Mouse (Mus musculus) limb, embryonic 10.5 days (tissue): ENCODE results near the gene B3gnt5. TPM values are rescaled to one million over a fixed set of nuclear protein-coding genes. Genes with fewer than 3 reads are reported as not detected.

Experiments used
- polyA plus RNA-seq: library from polyadenylated mRNA; unstranded; fragments of >200 nt; fragmentation: Nextera tagmentation; extraction: Ambion mirVana; gene quantifications from 2 replicates; pipeline ENCODE4 v1.2.1, GENCODE M21; 2016

The B3gnt5 gene
- polyA plus RNA-seq, 1 experiment from 2014 or later = 40.9 TPM

Other genes with a start within 250 kb of the B3gnt5 start
- not detected in 2 replicates for gene Olfr167, start 237.9 kb upstream of the B3gnt5 start, polyA plus RNA-seq
- not detected in 2 replicates for gene Olfr168, start 224.7 kb upstream of the B3gnt5 start, polyA plus RNA-seq
- not detected in 2 replicates for gene Olfr169, start 188.4 kb upstream of the B3gnt5 start, polyA plus RNA-seq
- gene Olfr170, start 148.3 kb upstream of the B3gnt5 start, polyA plus RNA-seq = not detected in 2 replicates
- not detected in 2 replicates for gene Olfr171, start 130.3 kb upstream of the B3gnt5 start, polyA plus RNA-seq
- gene Lamp3, start 53.8 kb upstream of the B3gnt5 start, polyA plus RNA-seq = 0.05 TPM in 2 replicates
- gene Klhl6, start 222.8 kb downstream of the B3gnt5 start, polyA plus RNA-seq = 7.0 and 8.0 TPM in 2 replicates